In the genomic region with DNA sequence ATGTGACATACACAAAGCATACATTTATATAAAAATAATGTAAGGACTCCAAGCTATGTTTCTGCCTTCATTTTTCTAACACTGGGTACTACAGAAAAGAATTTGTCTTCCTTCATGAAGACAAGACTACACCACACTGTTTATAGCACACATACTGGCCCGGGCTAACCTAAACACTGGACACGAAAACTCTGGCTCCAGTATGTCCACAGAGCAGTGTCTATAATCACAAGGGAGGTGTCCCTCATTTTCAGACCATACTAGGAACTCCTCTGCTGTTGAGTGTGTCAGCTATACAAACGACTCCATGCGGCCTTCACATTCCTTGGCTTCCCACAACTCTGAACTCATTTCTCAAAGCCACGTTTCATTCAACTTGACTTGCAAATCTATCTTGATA, we compare ENCODE assay signal across 17 mouse cellular contexts.
"Had no signal": no experiment of that assay in that cellular context is flagged by ENCODE, and none has a peak within 500 bp of the region (broad histone marks: within the 10 kb centered on the region; RNA-seq: fewer than 3 reads in every experiment).

No protein-coding gene starts in this region.

- H3K27ac ChIP-seq: liver, embryonic 13.5 days; liver, embryonic 15.5 days; lung, embryonic 15.5 days; midbrain, embryonic 10.5 days; midbrain, embryonic 12.5 days; neural tube, embryonic 12.5 days; stomach, embryonic 15.5 days had no signal

- H3K36me3 ChIP-seq: liver, embryonic 13.5 days; liver, embryonic 15.5 days; lung, embryonic 15.5 days; neural tube, embryonic 12.5 days had no signal

- ATAC-seq: liver, postnatal 0 days; lung, postnatal 0 days had no signal

- H3K4me1 ChIP-seq: liver, embryonic 13.5 days; liver, embryonic 15.5 days had no signal

- H3K27me3 ChIP-seq: liver, embryonic 13.5 days; liver, embryonic 15.5 days; lung, embryonic 15.5 days; midbrain, embryonic 12.5 days; neural tube, embryonic 12.5 days; stomach, embryonic 15.5 days had no signal

- DNase-seq: liver, embryonic 13.5 days; liver, postnatal 0 days; lung, adult 2 months; lung, postnatal 14 days; lung, postnatal 4 days; midbrain, embryonic 14.5 days; right cerebral cortex, postnatal 14 days; thymus, adult 2 months; thymus, postnatal 25 days; thymus, postnatal 4 days had no signal

- H3K9me3 ChIP-seq: liver, embryonic 13.5 days; lung, embryonic 15.5 days; midbrain, embryonic 10.5 days; midbrain, embryonic 12.5 days; neural tube, embryonic 12.5 days; stomach, embryonic 15.5 days had no signal

- H3K4me3 ChIP-seq: liver, embryonic 13.5 days; liver, embryonic 15.5 days; lung, embryonic 15.5 days; midbrain, embryonic 10.5 days; midbrain, embryonic 12.5 days; neural tube, embryonic 12.5 days; stomach, embryonic 15.5 days had no signal

- H3K9ac ChIP-seq: liver, embryonic 13.5 days; liver, embryonic 15.5 days; liver, postnatal 0 days; lung, embryonic 15.5 days; midbrain, embryonic 12.5 days; neural tube, embryonic 12.5 days; stomach, embryonic 15.5 days had no signal

- H3K4me2 ChIP-seq: liver, embryonic 13.5 days; liver, embryonic 15.5 days; lung, embryonic 15.5 days; midbrain, embryonic 12.5 days; neural tube, embryonic 12.5 days; stomach, embryonic 15.5 days had no signal
